Mouse (Mus musculus): Measurements from ENCODE around the gene Adam1b. TPM values are rescaled to one million over a fixed set of nuclear protein-coding genes. Genes with fewer than 3 reads are reported as not detected.

Adam1b gene
- polyA plus RNA-seq, 1 experiment from 2014 or later = not detected

- no peak for ATAC-seq (ENCODE audit: insufficient read depth)
- no peak overlapping the region for H3K9ac ChIP-seq
- H3K4me2 ChIP-seq = peak overlapping the region; percentile 16; the same call in 1 of the 2 replicates
- 79% methylated on average over 3 of the region's 3 CpGs for WGBS
- H3K36me3 ChIP-seq (ENCODE audit: insufficient read depth) = peaks cover 5% of the 10 kb centered on the region; the same call in 1 of the 2 replicates
- peaks cover 8% of the 10 kb centered on the region; the same call in 1 of the 2 replicates for H3K4me1 ChIP-seq (ENCODE audit: insufficient read depth)
- H3K9me3 ChIP-seq (ENCODE audit: low read depth, low read length) = no peaks in the 10 kb centered on the region
- no peak overlapping the region for H3K4me3 ChIP-seq (ENCODE audit: low read depth, low read length)
- no peak for DNase-seq
- H3K27me3 ChIP-seq (ENCODE audit: insufficient read depth, low read length) = no peaks in the 10 kb centered on the region
- no peak for TF ChIP-seq CTCF (IDR thresholded peaks at IDR 0.05; ENCODE audit: low read depth)
- H3K27ac ChIP-seq (ENCODE audit: low read depth) = no peak overlapping the region
These were observed 40.1 kb upstream of the Adam1b start for GRCm38 (mm10) chr5:121543370-121543769.

GRCm38 (mm10) chr5:121541235-121541634 is 38.0 kb upstream of the Adam1b start:
- Histone ChIP-seq H3K27ac (ENCODE audit: low read depth) (no peak overlapping the region), H3K4me1 (ENCODE audit: insufficient read depth) (peaks cover 4% of the 10 kb centered on the region; the same call in 1 of the 2 replicates), H3K4me3 (ENCODE audit: low read depth, low read length) (no peak overlapping the region), H3K27me3 (ENCODE audit: insufficient read depth, low read length) (no peaks in the 10 kb centered on the region), H3K9ac (no peak overlapping the region), H3K4me2 (no peak overlapping the region), H3K9me3 (ENCODE audit: low read depth, low read length) (no peaks in the 10 kb centered on the region), H3K36me3 (ENCODE audit: insufficient read depth) (peaks cover 24% of the 10 kb centered on the region)
- ATAC-seq (ENCODE audit: insufficient read depth) (no peak), DNase-seq (no peak)
- WGBS = 80% methylated on average over 7 of the region's 7 CpGs
- 0 out of 2 replicates have a peak, but pooled peaks have one; percentile 11 for TF ChIP-seq CTCF (IDR thresholded peaks at IDR 0.05; ENCODE audit: low read depth)

GRCm38 (mm10) chr5:121540066-121540465 is 36.8 kb upstream of the Adam1b start:
- TF ChIP-seq CTCF (IDR thresholded peaks at IDR 0.05; ENCODE audit: low read depth) = no peak
- no peak overlapping the region for H3K27ac ChIP-seq (ENCODE audit: low read depth)
- DNase-seq = no peak
- H3K27me3 ChIP-seq (ENCODE audit: insufficient read depth, low read length) = no peaks in the 10 kb centered on the region
- WGBS = 87% methylated on average over 5 of the region's 5 CpGs
- H3K9me3 ChIP-seq (ENCODE audit: low read depth, low read length) = no peaks in the 10 kb centered on the region
- H3K4me3 ChIP-seq (ENCODE audit: low read depth, low read length) = no peak overlapping the region
- no peak for ATAC-seq (ENCODE audit: insufficient read depth)
- no peak overlapping the region for H3K9ac ChIP-seq
- H3K4me2 ChIP-seq = no peak overlapping the region
- H3K4me1 ChIP-seq (ENCODE audit: insufficient read depth) = peaks cover 3% of the 10 kb centered on the region; the same call in 1 of the 2 replicates
- H3K36me3 ChIP-seq (ENCODE audit: insufficient read depth) = peaks cover 35% of the 10 kb centered on the region

- 92% methylated on average over 2 of the region's 2 CpGs for WGBS
- Histone ChIP-seq H3K36me3 (ENCODE audit: insufficient read depth) (peaks cover 57% of the 10 kb centered on the region), H3K27me3 (ENCODE audit: insufficient read depth, low read length) (no peaks in the 10 kb centered on the region)
These were observed 34.4 kb upstream of the Adam1b start for GRCm38 (mm10) chr5:121537588-121537987.

GRCm38 (mm10) chr5:121536921-121537555 is 33.8 kb upstream of the Adam1b start:
- no peak overlapping the region for H3K4me2 ChIP-seq
- H3K9ac ChIP-seq = no peak overlapping the region
- no peaks in the 10 kb centered on the region for H3K27me3 ChIP-seq (ENCODE audit: insufficient read depth, low read length)
- DNase-seq (no peak), ATAC-seq (ENCODE audit: insufficient read depth) (no peak)
- no peaks in the 10 kb centered on the region for H3K4me1 ChIP-seq (ENCODE audit: insufficient read depth)
- H3K4me3 ChIP-seq (ENCODE audit: low read depth, low read length) = no peak overlapping the region
- no peak for TF ChIP-seq CTCF (IDR thresholded peaks at IDR 0.05; ENCODE audit: low read depth)
- H3K9me3 ChIP-seq (ENCODE audit: low read depth, low read length) = no peaks in the 10 kb centered on the region
- H3K27ac ChIP-seq (ENCODE audit: low read depth) = no peak overlapping the region
- peaks cover 63% of the 10 kb centered on the region for H3K36me3 ChIP-seq (ENCODE audit: insufficient read depth)
- 76% methylated on average over 7 of the region's 7 CpGs for WGBS

More at GRCm38 (mm10) chr5:121537588-121537987, 34.4 kb upstream of the Adam1b start:
- no peak for ATAC-seq (ENCODE audit: insufficient read depth)
- H3K9me3 ChIP-seq (ENCODE audit: low read depth, low read length) = no peaks in the 10 kb centered on the region
- H3K4me3 ChIP-seq (ENCODE audit: low read depth, low read length) = no peak overlapping the region
- no peak for DNase-seq
- no peak for TF ChIP-seq CTCF (IDR thresholded peaks at IDR 0.05; ENCODE audit: low read depth)
- H3K4me2 ChIP-seq = no peak overlapping the region
- no peak overlapping the region for H3K9ac ChIP-seq
- no peaks in the 10 kb centered on the region for H3K4me1 ChIP-seq (ENCODE audit: insufficient read depth)
- no peak overlapping the region for H3K27ac ChIP-seq (ENCODE audit: low read depth)

- Histone ChIP-seq H3K27ac (ENCODE audit: low read depth) (no peak overlapping the region), H3K4me1 (ENCODE audit: insufficient read depth) (no peaks in the 10 kb centered on the region), H3K9me3 (ENCODE audit: low read depth, low read length) (no peaks in the 10 kb centered on the region), H3K4me3 (ENCODE audit: low read depth, low read length) (no peak overlapping the region), H3K27me3 (ENCODE audit: insufficient read depth, low read length) (no peaks in the 10 kb centered on the region), H3K9ac (no peak overlapping the region), H3K4me2 (no peak overlapping the region), H3K36me3 (ENCODE audit: insufficient read depth) (peaks cover 79% of the 10 kb centered on the region)
- no peak for ATAC-seq (ENCODE audit: insufficient read depth)
- TF ChIP-seq CTCF (IDR thresholded peaks at IDR 0.05; ENCODE audit: low read depth) = no peak
- WGBS = 88% methylated on average over 3 of the region's 3 CpGs
- DNase-seq = no peak
These were observed 31.9 kb upstream of the Adam1b start for GRCm38 (mm10) chr5:121535116-121535515.

GRCm38 (mm10) chr5:121534521-121534920 is 31.3 kb upstream of the Adam1b start:
- no peaks in the 10 kb centered on the region for H3K4me1 ChIP-seq (ENCODE audit: insufficient read depth)
- 93% methylated on average over 5 of the region's 5 CpGs for WGBS
- ATAC-seq (ENCODE audit: insufficient read depth) (no peak), DNase-seq (peak; percentile 14)
- no peak overlapping the region for H3K4me3 ChIP-seq (ENCODE audit: low read depth, low read length)
- TF ChIP-seq CTCF (IDR thresholded peaks at IDR 0.05; ENCODE audit: low read depth) = peak; percentile 60
- H3K36me3 ChIP-seq (ENCODE audit: insufficient read depth) = peaks cover 85% of the 10 kb centered on the region
- H3K4me2 ChIP-seq = no peak overlapping the region
- no peak overlapping the region for H3K27ac ChIP-seq (ENCODE audit: low read depth)
- no peaks in the 10 kb centered on the region for H3K9me3 ChIP-seq (ENCODE audit: low read depth, low read length)
- H3K9ac ChIP-seq = no peak overlapping the region
- no peaks in the 10 kb centered on the region for H3K27me3 ChIP-seq (ENCODE audit: insufficient read depth, low read length)
